Mouse (Mus musculus) MEL (cell line): ENCODE results near the gene Nsun2. TPM values are rescaled to one million over a fixed set of nuclear protein-coding genes. Genes with fewer than 3 reads are reported as not detected.

Experiments
- DNase-seq: peaks from one replicate; pipeline ENCODE4 v3.0.0; 2011; ENCODE audit warnings: low read depth, low spot score
- H3K27ac ChIP-seq: 2 replicates; pipeline ENCODE4 v1.5.1; 2012; ENCODE audit warnings: low read depth, mild to moderate bottlenecking, control low read depth, low read length, moderate library complexity; ENCODE audit not compliant: control insufficient read depth
- H3K27me3 ChIP-seq, 2 experiments: fragments of 150-350 bp in 1 of 2; sonication (generic) in 1 of 2; 2 replicates each; pipeline ENCODE4 v1.6.1; 2012; ENCODE audit warnings: low read length in 2 of 2, mild to moderate bottlenecking in 2 of 2, improper control_type of control experiment in 1 of 2, moderate library complexity in 1 of 2; ENCODE audit not compliant: insufficient read depth in 2 of 2, control insufficient read depth in 1 of 2
- H3K36me3 ChIP-seq, 2 experiments: 2 replicates each; pipeline ENCODE4 v1.6.1; 2012 to 2014; ENCODE audit warnings: low read length in 2 of 2, improper control_type of control experiment in 1 of 2, inconsistent platforms in 1 of 2, mild to moderate bottlenecking in 1 of 2; ENCODE audit not compliant: insufficient read depth in 2 of 2, control insufficient read depth in 1 of 2
- H3K4me1 ChIP-seq, 2 experiments: fragments of 150-350 bp in 1 of 2; sonication (generic) in 1 of 2; 2 replicates each; pipeline ENCODE4 v1.6.1; 2012; ENCODE audit warnings: low read length in 2 of 2, improper control_type of control experiment in 1 of 2, mild to moderate bottlenecking in 1 of 2; ENCODE audit not compliant: insufficient read depth in 2 of 2, control insufficient read depth in 1 of 2
- H3K4me3 ChIP-seq, 2 experiments: fragments of 150-350 bp in 1 of 2; sonication (generic) in 1 of 2; 2 replicates each; pipeline ENCODE4 v1.5.1; 2012; ENCODE audit warnings: low read depth in 2 of 2, low read length in 2 of 2, mild to moderate bottlenecking in 2 of 2, moderate library complexity in 2 of 2, control low read depth in 1 of 2, improper control_type of control experiment in 1 of 2; ENCODE audit not compliant: control insufficient read depth in 1 of 2, insufficient read depth in 1 of 2
- H3K79me2 ChIP-seq: 2 replicates; pipeline ENCODE4 v1.6.1; 2012; ENCODE audit warnings: mild to moderate bottlenecking, low read length, moderate library complexity; ENCODE audit not compliant: control insufficient read depth, poor library complexity, insufficient read depth
- H3K9ac ChIP-seq: 2 replicates; pipeline ENCODE4 v1.6.1; 2012; ENCODE audit warnings: low read depth, mild to moderate bottlenecking, control low read depth, low read length, moderate library complexity; ENCODE audit not compliant: control insufficient read depth, poor library complexity, severe bottlenecking
- H3K9me3 ChIP-seq: fragments of 150-350 bp; sonication (generic); replicated peaks from 2 replicates; pipeline ENCODE4 v1.6.1; 2012; ENCODE audit warnings: mild to moderate bottlenecking, low read length, improper control_type of control experiment, moderate library complexity; ENCODE audit not compliant: insufficient read depth
- CHD1 ChIP-seq: IDR thresholded peaks from 2 replicates; pipeline ENCODE4 v1.6.1; 2012; ENCODE audit warnings: low read depth, mild to moderate bottlenecking, inconsistent platforms, low read length, improper control_type of control experiment
- ELF1 ChIP-seq: IDR thresholded peaks from 2 replicates; pipeline ENCODE4 v1.6.1; 2014; ENCODE audit warnings: low read depth, mild to moderate bottlenecking, inconsistent platforms, low read length, improper control_type of control experiment, moderate library complexity
- GABPA ChIP-seq: IDR thresholded peaks from 2 replicates; pipeline ENCODE4 v1.6.1; 2012; ENCODE audit warnings: low read depth, mild to moderate bottlenecking, inconsistent platforms, low read length, improper control_type of control experiment, moderate library complexity
- HCFC1 ChIP-seq: IDR thresholded peaks from 2 replicates; pipeline ENCODE4 v1.6.1; 2012; ENCODE audit warnings: low read depth, mild to moderate bottlenecking, inconsistent platforms, low read length, improper control_type of control experiment, moderate library complexity
- JUND ChIP-seq: IDR thresholded peaks from 2 replicates; pipeline ENCODE4 v1.6.1; 2011; ENCODE audit warnings: low read depth, mild to moderate bottlenecking, improper control_type of control experiment, low read length
- MAZ ChIP-seq: IDR thresholded peaks from 2 replicates; pipeline ENCODE4 v1.6.1; 2012; ENCODE audit warnings: low read depth, mild to moderate bottlenecking, inconsistent platforms, low read length, improper control_type of control experiment
- MXI1 ChIP-seq: IDR thresholded peaks from 2 replicates; pipeline ENCODE4 v1.6.1; 2011; ENCODE audit warnings: mild to moderate bottlenecking, low read depth, low read length, improper control_type of control experiment
- MYB ChIP-seq: IDR thresholded peaks from 2 replicates; pipeline ENCODE4 v1.6.1; 2011; ENCODE audit warnings: mild to moderate bottlenecking, low read depth, low read length, improper control_type of control experiment
- MYC ChIP-seq: IDR thresholded peaks from 2 replicates; pipeline ENCODE4 v1.6.1; 2011; ENCODE audit warnings: low read depth, mild to moderate bottlenecking, low read length, improper control_type of control experiment, moderate library complexity
- POLR2A ChIP-seq, 2 experiments: IDR thresholded peaks; 2 replicates each; pipeline ENCODE4 v1.6.1; 2011 to 2012; ENCODE audit warnings: low read length in 2 of 2, mild to moderate bottlenecking in 2 of 2, control low read depth in 1 of 2, improper control_type of control experiment in 1 of 2, low read depth in 1 of 2, moderate library complexity in 1 of 2; ENCODE audit not compliant: control insufficient read depth in 1 of 2, insufficient read depth in 1 of 2, poor library complexity in 1 of 2
- POLR2AphosphoS2 ChIP-seq: IDR thresholded peaks from 2 replicates; pipeline ENCODE4 v1.6.1; 2011; ENCODE audit warnings: low read length, improper control_type of control experiment
- RAD21 ChIP-seq: IDR thresholded peaks from 2 replicates; pipeline ENCODE4 v1.6.1; 2011; ENCODE audit warnings: mild to moderate bottlenecking, low read depth, low read length, improper control_type of control experiment
- SIN3A ChIP-seq: IDR thresholded peaks from 2 replicates; pipeline ENCODE4 v1.6.1; 2012; ENCODE audit warnings: low read length, improper control_type of control experiment, inconsistent platforms
- SMC3 ChIP-seq: IDR thresholded peaks from 2 replicates; pipeline ENCODE4 v1.6.1; 2011; ENCODE audit warnings: low read depth, low read length, improper control_type of control experiment
- TAL1 ChIP-seq: IDR thresholded peaks from 2 replicates; pipeline ENCODE4 v1.6.1; 2012; ENCODE audit warnings: mild to moderate bottlenecking, inconsistent platforms, low read length, moderate library complexity, mixed read lengths
- UBTF ChIP-seq: IDR thresholded peaks from 2 replicates; pipeline ENCODE4 v1.6.1; 2012; ENCODE audit warnings: low read depth, mild to moderate bottlenecking, inconsistent platforms, low read length, improper control_type of control experiment, moderate library complexity, borderline replicate concordance; ENCODE audit not compliant: insufficient read depth
- USF1 ChIP-seq: IDR thresholded peaks from 2 replicates; pipeline ENCODE4 v1.6.1; 2014; ENCODE audit warnings: low read depth, mild to moderate bottlenecking, inconsistent platforms, low read length, improper control_type of control experiment, moderate library complexity
- ZC3H11A ChIP-seq: IDR thresholded peaks from 2 replicates; pipeline ENCODE4 v1.6.1; 2012; ENCODE audit warnings: low read depth, mild to moderate bottlenecking, inconsistent platforms, low read length, improper control_type of control experiment
- ZMIZ1 ChIP-seq: IDR thresholded peaks from 2 replicates; pipeline ENCODE4 v1.6.1; 2012; ENCODE audit warnings: low read depth, mild to moderate bottlenecking, inconsistent platforms, low read length, improper control_type of control experiment, moderate library complexity
- polyA plus RNA-seq, 2 experiments: library from polyadenylated mRNA; stranded (reverse) in 1 of 2; unstranded in 1 of 2; fragments of >175 nt in 1 of 2; fragments of >200 nt in 1 of 2; gene quantifications; 2 replicates each; pipeline versions ENCODE4 v1.2.1 to v1.2.4; 2012; ENCODE audit warnings: low replicate concordance in 2 of 2, low read depth in 1 of 2; ENCODE audit not compliant: insufficient read length in 2 of 2, insufficient read depth in 1 of 2, missing spikeins in 1 of 2
- total RNA-seq: library from RNA; depleted of rRNA; stranded (reverse); fragments of 300-350 nt; gene quantifications from 2 replicates; pipeline ENCODE4 v1.2.3, GENCODE M21; 2012

Gene Nsun2
- total and polyA plus RNA-seq, 3 experiments = 277 to 303 (median 302) TPM

DNA sequence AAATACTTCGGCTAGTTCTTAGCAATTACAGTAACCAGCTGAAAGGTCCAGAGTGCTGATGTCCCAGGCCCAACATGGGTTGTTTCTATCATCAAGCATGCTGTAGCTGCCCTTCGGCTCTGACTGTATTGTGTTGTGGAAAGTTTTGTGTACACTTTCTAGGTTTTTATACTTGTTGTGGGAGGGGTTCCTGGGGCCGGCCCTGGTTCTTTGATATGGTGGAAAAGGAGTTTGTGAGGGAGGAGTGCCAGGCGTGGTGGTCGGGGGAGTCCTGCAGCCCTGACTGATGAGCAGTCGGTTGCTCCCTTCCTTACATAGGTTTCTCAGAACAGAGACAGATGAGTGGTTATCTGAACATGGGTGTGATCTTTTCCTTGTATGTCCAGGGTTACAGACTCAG, 103.3 kb downstream of the Nsun2 start:
- H3K9ac ChIP-seq = no peak overlapping the region
- peaks cover 7 to 18% of the 10 kb centered on the region in 2 experiments for H3K36me3 ChIP-seq
- no peaks in the 10 kb centered on the region for H3K27me3 ChIP-seq
- no peaks in the 10 kb centered on the region for H3K9me3 ChIP-seq
- peaks cover 0 to 17% of the 10 kb centered on the region in 2 experiments for H3K4me1 ChIP-seq
- no peak overlapping the region for H3K27ac ChIP-seq
- H3K4me3 ChIP-seq = no peak overlapping the region
- TF ChIP-seq SIN3A (no peak), MYC (no peak), RAD21 (no peak), POLR2AphosphoS2 (no peak), ELF1 (no peak), MXI1 (no peak), UBTF (no peak), SMC3 (no peak)
- no peak for DNase-seq
- H3K79me2 ChIP-seq = peaks cover 3% of the 10 kb centered on the region; the same call in 1 of the 2 replicates

DNA sequence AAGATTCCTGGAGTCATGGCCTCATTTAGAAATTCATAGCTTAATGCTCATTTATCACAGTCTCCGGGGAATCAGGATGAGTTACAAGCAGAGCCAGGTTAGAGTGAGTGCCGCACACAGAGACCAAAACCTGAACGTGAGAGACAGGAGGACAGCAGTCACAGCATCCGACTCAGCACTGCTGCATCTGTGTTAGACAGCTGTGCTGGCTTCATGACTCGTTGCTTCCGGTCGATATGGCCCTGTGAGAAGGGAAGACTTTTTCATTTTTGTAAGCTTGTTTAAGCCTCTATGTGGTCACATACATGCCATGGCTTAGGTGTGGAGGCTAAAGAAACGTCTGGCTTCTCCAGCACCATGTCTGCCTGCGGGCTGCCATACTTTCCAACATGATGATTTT, 104.1 kb downstream of the Nsun2 start:
- peaks cover 0 to 17% of the 10 kb centered on the region in 2 experiments for H3K4me1 ChIP-seq

DNA sequence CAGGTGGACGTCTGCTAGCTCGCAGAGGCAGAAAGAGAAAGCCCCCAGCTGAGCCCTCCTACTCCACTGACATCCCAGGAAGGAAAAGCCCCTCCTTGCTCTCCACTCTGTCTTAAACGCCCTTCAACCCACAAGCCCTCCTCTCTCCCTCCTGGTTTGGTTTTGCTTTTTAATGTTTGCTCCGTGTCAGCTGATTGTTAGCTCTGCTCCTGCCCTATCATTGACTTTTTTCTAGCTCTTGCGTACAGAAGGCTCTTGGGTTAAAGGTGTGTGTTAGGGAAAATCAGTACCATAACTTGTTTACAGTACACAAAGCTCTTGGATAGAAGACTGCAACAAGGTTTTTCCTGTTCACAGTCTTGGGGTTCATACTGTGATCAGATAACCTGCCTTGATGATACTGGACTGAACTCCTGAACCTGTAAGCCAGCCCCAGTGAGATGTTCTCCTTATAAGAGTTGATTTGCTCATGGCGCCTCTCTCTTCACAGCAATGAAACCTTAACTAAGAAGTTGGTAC, 104.6 kb downstream of the Nsun2 start:
- no peak overlapping the region for H3K9ac ChIP-seq
- H3K4me3 ChIP-seq = no peak overlapping the region
- H3K79me2 ChIP-seq = peaks cover 2% of the 10 kb centered on the region; the same call in 1 of the 2 replicates
- H3K27me3 ChIP-seq = no peaks in the 10 kb centered on the region
- H3K9me3 ChIP-seq = no peaks in the 10 kb centered on the region
- DNase-seq = no peak
- peaks cover 4 to 13% of the 10 kb centered on the region in 2 experiments for H3K36me3 ChIP-seq
- TF ChIP-seq GABPA (no peak), ZC3H11A (no peak), MYB (no peak), CHD1 (no peak), HCFC1 (no peak), ZMIZ1 (no peak), USF1 (no peak), TAL1 (no peak), ELF1 (no peak), JUND (no peak)
- no peak overlapping the region for H3K27ac ChIP-seq
- peaks cover 0 to 15% of the 10 kb centered on the region in 2 experiments for H3K4me1 ChIP-seq

More for the DNA sequence above, 104.1 kb downstream of the Nsun2 start:
- Histone ChIP-seq H3K27me3 (no peaks in the 10 kb centered on the region), H3K36me3 (peaks cover 4 to 16% of the 10 kb centered on the region in 2 experiments), H3K27ac (no peak overlapping the region)
- no peak for DNase-seq
- TF ChIP-seq POLR2A (IDR thresholded peaks at IDR 0.05; ENCODE audit: control insufficient read depth in 1 of 2, insufficient read depth in 1 of 2, low read depth in 1 of 2, low read length in 2 of 2, poor library complexity in 1 of 2) (0 out of 4 replicates have a peak, but pooled peaks of 1 of the 2 experiments have one; percentile 37), MAZ (no peak)
- TF ChIP-seq, all 39 proteins: peak for 1
- no peak overlapping the region for H3K4me3 ChIP-seq
- H3K79me2 ChIP-seq = peaks cover 3% of the 10 kb centered on the region; the same call in 1 of the 2 replicates
- no peak overlapping the region for H3K9ac ChIP-seq
- no peaks in the 10 kb centered on the region for H3K9me3 ChIP-seq
